Mouse (Mus musculus): ENCODE results near the gene Nanos2. TPM values are rescaled to one million over a fixed set of nuclear protein-coding genes. Genes with fewer than 3 reads are reported as not detected.

The Nanos2 gene
- total RNA-seq, 2 experiments from 2014 or later: not detected

DNA sequence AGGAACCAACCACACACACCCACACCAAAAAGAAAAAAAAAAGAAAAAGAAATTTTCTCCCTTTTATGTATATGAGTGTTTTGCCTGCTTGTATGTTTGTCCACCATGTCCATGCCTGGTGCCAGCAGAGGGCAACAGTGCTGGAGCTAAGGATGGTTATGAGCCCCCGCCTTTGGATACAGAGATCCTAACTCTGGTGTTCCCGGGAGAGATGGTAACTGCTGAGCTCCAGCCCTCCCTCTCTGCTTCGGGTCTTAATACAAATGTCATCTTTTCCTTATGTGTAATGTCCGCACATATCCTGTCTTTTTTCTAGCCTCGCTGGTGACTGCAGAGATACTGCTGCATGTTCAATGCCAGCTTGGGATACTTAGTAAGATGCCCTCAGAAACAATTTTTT lies 2.8 kb downstream of the Nanos2 start:
- intact Hi-C loops (cut with DNase I): no loop called here
- DNase-seq: no peak

- peak; percentile 99 for DNase-seq
- intact Hi-C loops (cut with DNase I): no loop called here
Measured at GRCm38 (mm10) chr7:18990601-18991295, 3.5 kb downstream of the Nanos2 start, which contains the start of gene Mypop. Gene Mypop (plus strand): TSS chr7:18991245.

DNA sequence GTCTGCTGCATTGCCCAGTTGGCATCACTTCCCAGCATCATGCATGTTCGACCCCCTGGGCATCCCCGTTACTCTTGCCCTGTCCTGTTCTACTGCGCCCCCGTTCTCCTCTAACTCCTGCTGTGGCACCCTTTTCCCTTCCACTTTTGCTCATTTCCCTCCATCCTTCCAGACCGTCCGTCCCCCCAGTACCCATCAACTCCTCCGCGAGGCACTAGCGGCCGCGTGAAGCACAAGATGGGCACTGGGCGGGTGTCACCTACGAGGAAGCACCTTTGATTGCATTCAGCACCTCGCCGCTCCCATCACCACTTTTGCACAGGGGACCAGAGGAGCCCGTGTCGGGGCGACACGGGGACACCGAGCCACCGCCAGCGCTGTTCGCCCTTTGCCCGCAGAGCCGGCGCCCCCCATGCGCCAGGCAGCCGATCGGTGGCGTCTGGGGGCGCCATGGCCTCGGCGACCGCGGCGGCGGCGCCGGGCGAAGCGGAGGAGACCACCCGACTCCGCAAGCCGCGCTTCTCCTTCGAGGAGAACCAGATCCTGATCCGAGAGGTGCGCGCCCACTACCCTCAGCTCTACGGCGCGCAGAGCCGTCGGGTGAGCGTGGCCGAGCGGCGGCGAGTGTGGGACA lies 4.6 kb downstream of the Nanos2 start:
- intact Hi-C loops (cut with DNase I): no loop called here
- DNase-seq: peak in 1 of 2 experiments; percentile 24

DNA sequence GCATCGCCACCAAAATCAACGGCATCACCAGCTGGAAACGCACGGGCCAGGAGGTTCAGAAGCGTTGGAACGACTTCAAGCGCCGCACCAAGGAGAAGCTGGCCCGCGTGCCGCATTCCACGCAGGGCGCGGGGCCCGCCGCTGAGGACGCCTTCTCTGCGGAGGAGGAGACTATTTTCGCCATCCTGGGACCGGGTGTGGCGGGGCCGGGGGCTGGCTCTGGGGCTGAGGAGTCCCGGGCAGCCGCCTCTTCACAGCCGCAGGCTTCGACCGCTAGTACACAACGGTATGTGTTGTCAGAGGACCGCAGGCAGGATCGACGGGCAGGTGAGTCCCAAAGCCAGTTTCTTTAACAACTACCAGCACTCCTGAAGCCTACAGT lies 5.1 kb downstream of the Nanos2 start:
- intact Hi-C loops (cut with DNase I): no loop called here
- peak in 1 of 2 experiments; percentile 43 for DNase-seq

GRCm38 (mm10) chr7:18993036-18993435 lies 5.8 kb downstream of the Nanos2 start:
- DNase-seq: no peak
- intact Hi-C loops (cut with DNase I): no loop called here

- no peak for DNase-seq
- intact Hi-C loops (cut with DNase I): no loop called here
Measured at GRCm38 (mm10) chr7:18998835-18999234, 11.6 kb downstream of the Nanos2 start.

GRCm38 (mm10) chr7:19000421-19000820 lies 13.2 kb downstream of the Nanos2 start:
- intact Hi-C loops (cut with DNase I): no loop called here
- peak in 1 of 2 experiments; percentile 26 for DNase-seq

DNA sequence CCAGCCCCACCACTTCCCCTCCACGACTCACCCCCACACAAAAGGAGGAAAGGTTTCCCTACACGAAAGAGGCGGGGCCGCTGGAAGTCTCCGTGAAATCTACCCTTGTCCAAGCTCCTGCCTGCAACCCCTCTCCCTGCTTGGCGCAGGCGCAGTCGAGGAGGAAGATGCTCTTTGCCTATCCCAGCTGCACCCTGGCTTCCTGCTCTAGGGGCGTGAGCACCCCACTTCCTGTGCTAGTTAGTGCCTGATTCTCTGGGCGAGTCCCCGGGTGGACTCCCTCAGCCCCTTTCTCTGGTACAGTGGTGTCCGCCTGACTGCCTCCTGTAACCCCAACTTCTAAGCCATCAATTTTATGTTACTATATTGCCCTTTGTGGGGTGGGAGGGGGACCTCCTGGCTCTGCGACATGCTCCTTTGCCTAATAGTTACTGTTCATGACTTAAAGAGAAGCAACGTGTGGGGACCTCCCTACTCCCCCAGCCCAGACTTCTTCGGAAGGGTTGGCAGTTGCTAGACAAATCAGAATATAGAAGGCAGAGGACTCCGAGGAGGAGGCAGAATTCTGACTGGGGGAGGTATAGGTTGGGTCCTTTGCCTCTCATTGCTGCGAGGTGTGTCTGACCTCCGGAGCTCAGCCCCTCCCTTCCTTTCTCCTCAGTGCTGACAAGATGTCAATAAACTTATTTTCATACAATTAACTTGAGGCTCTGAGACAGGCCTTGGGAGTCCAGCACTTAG lies 14.0 kb downstream of the Nanos2 start:
- peak; percentile 78 to 80 for DNase-seq
- intact Hi-C loops (cut with DNase I): no loop called here

- DNase-seq: no peak
- intact Hi-C loops (cut with DNase I): no loop called here
Measured at GRCm38 (mm10) chr7:19001807-19002085, 14.5 kb downstream of the Nanos2 start.

- no peak for DNase-seq
- intact Hi-C loops (cut with DNase I): no loop called here
Measured at GRCm38 (mm10) chr7:19002115-19002514, 14.9 kb downstream of the Nanos2 start.

DNA sequence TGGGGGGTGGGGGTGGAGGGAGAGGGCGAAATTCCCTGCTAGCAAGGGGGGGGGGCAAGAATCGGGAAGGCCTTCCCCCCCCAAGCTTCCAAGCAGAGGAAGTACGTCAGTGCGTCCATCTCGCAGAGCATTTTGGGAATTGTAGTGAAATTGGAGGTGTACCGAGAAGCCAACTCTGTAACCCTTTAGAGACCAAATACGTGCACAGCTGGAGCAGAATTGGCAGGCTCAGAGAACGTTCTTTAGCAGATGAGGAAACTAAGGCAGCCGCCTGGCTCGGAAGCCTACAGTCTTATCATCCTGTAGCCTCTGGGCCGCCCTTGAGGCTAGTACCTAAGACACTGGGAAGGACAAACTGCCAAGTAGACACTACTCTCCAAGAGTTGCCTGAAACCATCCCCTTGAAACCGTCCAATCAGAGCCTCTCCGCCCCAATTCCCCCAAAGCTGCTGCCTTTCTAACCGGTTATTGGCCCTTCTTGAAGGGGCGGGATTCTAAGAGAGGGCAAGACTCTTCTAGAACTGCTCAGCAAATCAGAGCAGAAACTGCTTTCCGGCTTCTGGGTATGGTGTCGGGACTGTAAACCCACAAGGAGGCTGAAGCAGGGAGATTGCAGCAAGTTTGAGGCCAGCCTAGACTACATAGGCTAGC lies 15.8 kb downstream of the Nanos2 start:
- intact Hi-C loops (cut with DNase I): no loop called here
- peak; percentile 61 to 77 for DNase-seq

DNA sequence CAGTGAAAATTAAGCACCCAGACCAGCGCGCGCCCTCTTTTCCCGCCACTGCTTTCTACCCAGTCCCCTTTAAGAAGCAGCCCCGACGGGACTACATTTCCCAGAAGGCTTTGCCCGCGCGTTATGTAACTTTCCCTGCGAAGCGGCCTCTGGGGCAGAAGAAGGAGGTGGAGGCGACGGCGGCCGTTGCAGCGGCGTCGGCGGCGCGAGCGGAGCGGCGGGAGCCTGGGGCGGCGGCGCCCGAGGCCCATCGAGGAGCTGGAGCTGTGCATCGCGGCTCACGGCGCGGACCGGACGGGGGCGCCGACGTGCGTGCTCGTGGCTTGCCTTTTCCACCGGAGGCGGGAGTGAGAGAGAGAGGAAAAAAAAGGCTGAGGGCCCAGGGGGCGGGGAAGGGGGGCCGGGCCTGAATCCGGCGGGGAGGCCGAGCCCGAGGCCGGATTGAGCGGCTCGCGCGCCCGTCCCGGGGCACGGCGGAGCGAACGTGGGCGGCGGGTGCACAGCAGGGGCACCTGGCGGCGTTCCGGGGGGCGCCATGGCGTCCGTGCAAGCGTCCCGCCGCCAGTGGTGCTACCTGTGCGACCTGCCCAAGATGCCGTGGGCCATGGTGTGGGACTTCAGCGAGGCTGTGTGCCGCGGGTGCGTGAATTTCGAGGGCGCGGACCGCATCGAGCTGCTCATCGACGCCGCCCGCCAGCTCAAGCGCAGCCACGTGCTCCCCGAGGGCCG lies 16.9 kb downstream of the Nanos2 start, which contains the start of gene Irf2bp1:
TSS of gene Irf2bp1 (plus strand) at position 143 of the 729 bp plus-strand sequence.
- intact Hi-C loops (cut with DNase I): no loop called here
- peak; percentile 92 to 94 for DNase-seq

DNA sequence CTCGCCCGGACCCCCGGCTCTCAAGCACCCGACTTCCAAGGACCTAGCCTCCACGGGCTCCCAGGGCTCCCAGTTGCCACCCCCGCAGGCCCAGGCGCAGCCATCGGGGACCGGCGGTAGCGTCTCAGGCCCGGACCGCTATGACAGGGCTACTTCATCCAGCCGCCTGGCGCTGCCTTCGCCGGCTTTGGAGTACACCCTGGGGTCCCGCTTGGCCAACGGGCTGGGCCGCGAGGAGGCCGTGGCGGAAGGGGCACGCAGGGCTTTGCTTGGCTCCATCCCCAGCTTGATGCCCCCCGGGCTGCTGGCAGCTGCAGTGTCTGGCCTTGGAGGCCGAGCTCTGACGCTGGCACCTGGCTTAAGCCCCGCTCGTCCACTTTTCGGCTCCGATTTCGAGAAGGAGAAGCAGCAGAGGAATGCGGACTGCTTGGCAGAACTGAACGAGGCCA lies 17.5 kb downstream of the Nanos2 start:
- DNase-seq: peak; percentile 33 to 39
- intact Hi-C loops (cut with DNase I): no loop called here

DNA sequence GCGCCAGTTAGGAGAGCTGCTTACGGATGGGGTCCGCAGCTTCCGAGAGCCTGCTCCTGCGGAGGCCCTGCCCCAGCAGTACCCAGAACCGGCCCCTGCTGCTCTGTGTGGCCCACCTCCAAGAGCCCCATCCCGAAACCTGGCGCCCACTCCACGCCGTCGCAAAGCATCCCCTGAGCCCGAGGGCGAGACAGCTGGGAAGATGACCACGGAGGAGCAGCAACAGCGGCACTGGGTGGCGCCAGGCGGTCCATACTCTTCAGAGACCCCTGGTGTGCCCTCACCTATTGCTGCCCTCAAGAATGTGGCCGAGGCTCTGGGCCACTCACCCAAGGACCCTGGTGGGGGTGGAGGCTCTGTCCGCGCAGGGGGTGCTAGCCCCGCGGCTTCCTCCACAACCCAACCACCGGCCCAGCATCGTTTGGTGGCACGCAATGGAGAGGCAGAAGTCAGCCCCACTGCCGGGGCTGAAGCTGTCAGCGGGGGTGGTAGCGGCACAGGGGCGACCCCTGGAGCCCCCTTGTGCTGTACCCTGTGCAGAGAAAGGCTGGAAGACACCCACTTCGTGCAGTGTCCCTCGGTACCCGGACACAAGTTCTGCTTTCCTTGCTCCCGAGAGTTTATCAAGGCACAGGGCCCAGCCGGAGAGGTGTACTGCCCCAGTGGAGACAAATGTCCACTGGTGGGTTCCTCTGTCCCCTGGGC lies 18.4 kb downstream of the Nanos2 start:
- DNase-seq: no peak
- intact Hi-C loops (cut with DNase I): loop anchor here (2.0 kb wide), 1 partner anchor 109 kb away; no protein-coding TSS in a partner anchor

DNA sequence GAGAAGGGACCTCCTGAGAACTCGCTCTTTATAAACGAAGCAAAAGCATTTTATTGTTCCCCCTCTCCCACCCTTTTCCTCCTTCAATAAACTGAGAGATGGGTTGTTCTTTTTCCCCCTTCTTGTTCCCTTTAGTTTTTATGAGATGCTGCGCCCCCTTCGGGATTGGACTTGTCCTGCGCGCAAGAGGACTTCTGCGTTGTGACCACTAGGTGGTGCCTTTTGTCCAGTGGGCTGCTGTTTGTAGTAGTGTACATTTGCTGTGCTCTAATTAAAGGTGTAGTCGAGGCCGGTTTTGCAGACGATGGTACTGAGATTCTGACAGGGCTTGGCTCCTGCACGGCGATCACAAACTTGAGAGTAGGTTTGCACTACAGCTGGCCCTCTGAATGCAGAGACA lies 19.3 kb downstream of the Nanos2 start:
- intact Hi-C loops (cut with DNase I): loop anchor here (2.0 kb wide), 1 partner anchor 110 kb away; no protein-coding TSS in a partner anchor
- DNase-seq: peak; percentile 80 to 88

DNA sequence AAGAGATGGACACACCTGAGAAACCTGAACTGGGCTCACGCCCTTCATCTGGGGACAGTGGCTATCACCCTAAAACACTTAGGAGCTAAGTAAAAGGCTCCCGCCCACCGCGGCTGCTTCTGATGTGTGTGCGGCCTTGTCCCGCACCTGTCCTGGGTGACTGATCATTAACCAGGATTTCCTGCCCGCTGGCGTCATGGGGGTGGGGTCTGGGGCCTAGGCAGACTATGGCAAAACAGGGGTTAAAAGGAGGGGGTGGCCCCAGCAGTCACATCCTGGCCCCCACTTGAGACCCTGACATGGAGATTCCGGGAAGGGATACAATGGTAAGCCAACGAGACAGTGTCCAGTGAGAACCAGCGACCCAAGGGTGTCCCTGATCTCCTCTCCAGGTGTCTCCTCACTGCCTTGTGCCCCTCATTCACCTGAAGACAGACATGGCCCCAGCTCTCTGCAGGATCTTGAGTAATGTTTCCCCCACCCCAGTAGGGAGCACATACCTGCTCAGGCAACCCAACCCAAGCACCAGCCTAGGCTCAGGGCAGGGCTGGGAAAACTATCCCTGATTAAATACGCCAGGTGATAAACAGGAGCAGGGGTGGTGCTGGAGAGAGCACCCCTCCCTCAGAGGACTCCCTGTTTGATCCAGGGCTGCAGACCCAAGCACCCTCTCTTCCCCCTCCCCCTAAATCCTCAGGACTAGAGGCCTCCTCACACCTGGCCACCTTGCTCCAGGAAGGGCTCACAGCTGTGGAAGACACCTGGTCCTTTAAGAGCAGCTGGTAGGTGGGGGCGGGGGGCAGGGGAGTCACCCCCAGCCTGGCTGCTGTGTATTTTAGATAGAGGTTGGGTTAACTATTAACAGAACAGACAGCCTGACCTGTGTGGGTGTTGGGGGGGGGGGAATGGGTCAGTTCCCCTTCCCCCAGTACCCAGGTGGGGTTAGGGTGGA lies 20.1 kb downstream of the Nanos2 start:
- intact Hi-C loops (cut with DNase I): loop anchor here (1.0 to 2.0 kb wide), 2 partner anchors 16 to 111 kb away; partner anchors contain the start of gene Foxa3
- DNase-seq: no peak

DNA sequence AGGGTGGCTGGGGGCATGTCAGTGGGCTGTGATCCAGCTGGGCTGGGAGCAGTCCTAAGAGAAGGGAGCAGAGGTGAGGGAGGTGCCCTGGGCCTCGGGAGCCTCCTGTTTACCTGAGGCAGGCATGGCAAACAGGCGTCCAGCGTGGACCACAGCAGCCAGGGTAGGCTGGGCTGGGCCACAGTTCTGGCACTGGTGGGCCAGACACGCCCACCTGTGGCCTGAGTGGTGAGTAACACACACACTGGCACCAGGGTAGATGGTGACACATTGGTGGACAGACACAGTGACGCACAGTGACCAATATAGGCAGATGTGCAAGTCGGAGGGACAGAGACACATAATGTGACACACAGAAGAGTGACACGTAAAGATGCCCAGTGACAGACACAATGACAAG lies 23.4 kb downstream of the Nanos2 start:
- DNase-seq: no peak
- intact Hi-C loops (cut with DNase I): no loop called here

DNA sequence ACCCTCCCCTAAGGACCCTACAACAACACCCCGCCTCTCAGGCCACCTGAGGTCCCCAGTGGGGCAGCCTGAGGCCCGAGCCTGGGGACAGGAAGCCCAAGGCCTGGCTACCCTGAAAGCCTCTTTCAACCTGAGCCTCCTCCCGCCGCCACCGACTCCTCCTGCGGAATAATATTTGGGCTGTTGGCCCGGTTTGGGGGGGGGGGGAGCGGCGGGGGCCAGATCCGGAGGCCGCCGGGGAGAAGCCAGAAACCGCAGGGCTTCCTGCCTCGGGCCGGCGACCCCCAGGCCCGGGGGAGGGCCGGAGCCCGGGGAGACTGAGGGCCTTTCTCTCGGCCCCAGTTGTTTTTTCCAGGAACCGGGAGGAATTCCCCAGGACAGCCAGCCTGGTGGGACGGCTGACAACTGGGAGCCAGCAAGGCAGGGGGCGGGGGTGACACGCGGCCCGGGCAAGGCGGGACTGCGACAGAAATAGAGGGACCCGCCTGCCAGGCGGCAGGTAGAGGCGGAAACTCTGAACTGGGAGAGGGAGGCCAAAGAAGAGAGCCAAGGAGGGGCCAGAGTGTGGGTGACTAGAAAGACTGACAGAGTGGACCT lies 24.9 kb downstream of the Nanos2 start:
- intact Hi-C loops (cut with DNase I): loop anchor here (1.0 kb wide), 1 partner anchor 10 kb away; no protein-coding TSS in a partner anchor
- peak; percentile 56 to 64 for DNase-seq
